Mouse (Mus musculus) erythroblast, embryonic 14.5 days (primary cell): Measurements from ENCODE around the gene Upp2.

Source experiments
- GATA1 ChIP-seq: IDR thresholded peaks from 2 replicates; pipeline ENCODE4 v1.6.1; 2012; ENCODE audit warnings: low read length, inconsistent platforms, mixed read lengths
- TAL1 ChIP-seq: IDR thresholded peaks from 3 replicates; pipeline ENCODE4 v1.6.1; 2012; ENCODE audit warnings: low read length, inconsistent platforms, mixed read lengths

DNA sequence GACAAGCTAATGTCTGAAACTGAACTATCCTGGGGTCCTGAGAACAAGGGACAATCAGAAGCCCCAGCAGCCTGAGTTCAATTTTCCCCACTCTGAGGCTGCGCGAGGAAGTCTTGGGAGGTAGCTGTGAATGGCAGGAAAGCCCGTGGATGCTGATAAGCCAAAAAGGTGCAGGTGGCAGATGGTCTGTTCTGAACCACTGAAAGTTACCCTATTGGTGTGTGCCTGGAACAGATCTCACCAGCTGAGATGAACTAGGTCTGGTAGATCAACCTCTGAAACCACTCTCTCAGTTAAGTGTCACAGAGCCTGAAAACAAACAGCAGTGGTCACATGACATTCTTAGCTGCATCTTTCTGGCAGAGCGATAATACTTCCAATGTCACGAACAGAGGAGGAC, 232.5 kb downstream of the Upp2 start:
- no peak for TF ChIP-seq TAL1
- TF ChIP-seq GATA1: no peak
